Mouse (Mus musculus) hematopoietic stem cell, adult 5-6 weeks (primary cell): ENCODE measurements at regions not wholly inside any gene's neighbourhood (a gene's known extent, or its start where the extent isn't known, plus 50 kb on each side); places are given as distances from the start of the nearest gene placed in this dataset.
A peak's percentile ranks its signal among the peaks of the same experiment; 100 is the strongest.

Source experiments
- ATAC-seq, 2 experiments: fragments of 125-278 bp in 1 of 2; replicated peaks in 1 of 2; 2 replicates each; pipeline ENCODE4 v1.8.0; 2016 to 2017; ENCODE audit warnings: inconsistent platforms in 2 of 2, mild to moderate bottlenecking in 2 of 2, moderate number of reproducible peaks in 2 of 2, low read depth in 1 of 2, moderate TSS enrichment in 1 of 2; ENCODE audit not compliant: low FRiP score in 2 of 2, poor library complexity in 2 of 2, severe bottlenecking in 2 of 2, insufficient read depth in 1 of 2, low TSS enrichment in 1 of 2

DNA sequence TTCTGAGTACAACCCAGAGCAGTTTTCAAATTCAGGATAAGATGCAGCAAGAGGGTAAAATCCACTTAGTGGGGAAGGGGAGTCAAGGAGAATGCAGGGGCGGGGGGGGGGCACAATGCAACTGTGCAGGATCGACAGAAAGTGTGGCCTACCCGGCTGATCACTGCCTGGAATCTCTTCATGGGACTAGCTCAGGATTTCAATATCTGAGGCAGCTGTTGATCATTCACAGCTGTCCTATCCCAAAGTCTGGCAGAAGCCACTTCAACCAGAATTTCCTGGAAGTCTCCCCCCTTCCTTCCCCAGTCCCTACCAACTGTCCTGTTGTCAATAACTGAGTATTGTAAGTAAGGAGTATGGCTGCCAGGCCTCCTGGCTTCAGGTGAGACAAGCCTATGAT is 362.1 kb downstream of the Mllt3 start:
- ATAC-seq = no peak

DNA sequence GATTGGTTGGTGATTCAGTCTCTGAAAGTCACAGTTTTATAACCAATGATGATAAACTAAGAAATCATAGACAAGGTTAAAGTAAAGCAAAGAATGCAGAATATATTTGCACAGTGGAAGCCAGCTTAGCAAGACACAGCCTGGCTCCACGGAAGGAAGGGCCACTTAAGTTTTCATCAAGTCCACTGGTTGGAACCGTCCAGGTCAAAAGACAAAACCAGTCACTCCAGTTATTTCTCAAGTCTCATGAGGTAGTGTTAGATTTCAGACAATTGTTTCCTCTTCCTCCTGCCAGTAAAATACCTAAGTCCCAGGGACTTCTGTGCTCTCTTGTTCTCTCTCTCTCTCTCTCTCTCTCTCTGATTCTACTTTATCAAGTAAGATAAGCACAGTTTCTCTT is 363.0 kb downstream of the Mllt3 start:
- no peak for ATAC-seq

DNA sequence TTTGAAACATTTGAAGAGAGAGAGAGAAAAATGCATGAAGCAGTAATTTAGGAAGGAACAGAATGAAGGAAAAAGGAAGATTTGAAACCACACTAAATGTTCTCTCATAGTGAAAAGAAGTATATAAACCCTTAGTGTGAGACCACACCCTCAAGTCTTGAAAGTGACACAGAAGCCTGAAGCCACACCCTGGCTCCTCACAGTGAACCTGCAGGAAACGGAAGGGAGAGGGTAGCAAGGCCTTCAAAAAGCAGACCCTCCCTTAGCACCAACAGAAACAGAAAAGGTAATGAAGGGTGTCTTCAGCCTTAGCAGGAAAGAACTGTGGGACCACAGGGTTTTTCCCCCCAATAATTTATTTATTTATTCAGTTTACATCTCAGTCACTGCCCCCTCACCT is 363.7 kb downstream of the Mllt3 start:
- ATAC-seq = peak in 1 of 2 experiments; percentile 17; a peak in 1 of 4 replicates

DNA sequence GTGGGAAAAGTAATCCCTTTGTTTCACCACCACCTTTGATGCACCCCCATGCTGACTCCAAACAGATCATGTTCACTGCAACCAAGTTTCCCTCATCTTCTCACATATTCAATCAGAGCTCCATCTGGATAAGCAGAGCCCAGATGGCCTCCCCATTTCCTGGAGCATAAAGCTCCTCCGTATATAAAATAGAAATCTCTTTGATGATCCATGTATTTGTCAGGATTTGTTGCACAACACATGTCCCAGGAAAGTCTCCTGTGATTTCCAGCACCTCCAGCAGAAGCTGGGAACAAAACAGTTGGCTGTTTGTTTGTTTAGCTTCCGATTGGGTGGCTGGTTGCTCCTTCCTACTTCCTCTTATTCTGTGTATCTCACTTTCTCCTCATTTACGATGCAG is 364.9 kb downstream of the Mllt3 start:
- no peak for ATAC-seq

DNA sequence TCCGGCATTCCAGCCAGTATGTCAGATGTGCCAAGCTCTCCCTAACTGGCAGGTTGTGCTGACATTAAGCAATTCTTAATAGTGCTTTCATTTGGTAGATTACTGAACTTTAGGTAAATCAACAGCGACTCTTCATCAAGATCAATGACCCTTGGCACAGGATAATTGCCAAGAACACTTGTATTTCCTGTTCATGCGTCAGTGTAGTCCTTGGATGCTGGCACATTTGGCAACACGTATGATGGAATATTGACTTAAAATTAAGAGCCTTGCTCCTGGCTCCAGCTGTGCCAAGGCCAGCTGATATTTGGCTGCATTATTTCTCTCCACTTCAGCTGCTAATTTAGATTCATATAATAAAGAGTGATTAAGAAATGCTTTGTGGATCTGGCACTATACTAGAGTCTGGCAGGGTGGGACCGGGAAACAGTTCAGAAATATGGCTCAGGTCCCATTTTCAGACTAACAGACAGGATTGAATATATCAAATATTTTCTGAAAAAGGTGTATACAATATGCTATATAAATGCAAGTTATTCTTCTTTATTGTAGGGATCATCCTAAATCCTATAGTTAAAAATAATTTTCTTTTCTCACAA is 365.5 kb downstream of the Mllt3 start:
- no peak for ATAC-seq

DNA sequence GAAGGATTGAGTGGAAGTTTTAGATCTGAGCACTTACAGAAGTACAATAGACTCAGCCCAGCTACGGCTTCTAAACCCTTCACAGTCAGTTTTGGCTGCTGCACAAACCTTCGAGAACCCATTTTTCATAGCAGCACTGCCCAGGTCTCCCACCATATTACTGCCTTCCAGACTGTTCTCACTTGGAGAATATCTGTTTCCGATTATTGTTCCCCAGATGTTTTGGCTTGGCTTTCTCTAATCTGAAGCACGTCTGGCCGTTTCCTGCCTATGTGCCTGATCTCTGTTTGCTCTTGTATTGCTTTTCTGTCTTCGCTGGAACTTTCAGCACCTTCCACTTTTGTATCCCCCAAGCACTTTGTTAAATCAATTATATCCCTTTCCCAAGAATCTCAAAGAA is 368.0 kb downstream of the Mllt3 start:
- no peak for ATAC-seq

DNA sequence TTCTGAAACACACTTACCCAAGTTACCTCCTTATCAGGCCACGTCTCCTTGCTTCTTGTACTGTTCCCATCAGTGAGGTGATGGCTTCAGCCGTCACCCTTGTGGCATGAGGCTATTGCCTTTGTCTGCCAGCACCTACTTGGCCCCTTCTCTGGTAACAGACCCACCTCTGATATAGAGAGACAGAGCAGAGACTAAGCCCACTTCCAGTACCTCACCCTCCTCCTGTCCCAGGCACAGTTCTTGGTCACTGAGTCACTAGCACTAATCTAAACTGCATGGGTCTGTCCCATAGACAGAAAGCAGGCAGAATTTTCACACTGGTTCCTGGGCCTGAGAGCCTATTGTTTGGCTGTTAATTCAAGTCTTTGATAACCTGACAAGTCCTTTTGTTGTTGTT is 370.3 kb downstream of the Mllt3 start:
- ATAC-seq = no peak

DNA sequence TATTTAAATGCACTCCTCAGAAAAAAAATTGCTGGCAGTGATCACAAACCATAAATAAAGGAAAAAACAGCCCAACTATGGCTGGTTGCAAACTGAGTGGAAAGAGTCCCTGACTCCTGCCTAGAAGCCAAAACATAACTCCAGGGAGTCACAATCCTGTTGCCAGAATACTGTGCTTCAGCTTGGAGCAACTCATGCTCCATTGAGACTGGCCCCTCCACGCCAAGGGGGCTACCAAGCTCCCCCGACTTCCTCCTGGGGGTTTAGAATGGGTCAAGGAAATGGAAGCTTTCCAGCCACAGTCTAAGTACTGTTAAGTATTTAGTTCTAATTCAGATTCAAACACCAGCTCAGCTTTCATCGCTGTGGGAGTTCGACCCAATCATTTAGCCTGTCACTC is 374.8 kb downstream of the Mllt3 start:
- ATAC-seq = no peak

DNA sequence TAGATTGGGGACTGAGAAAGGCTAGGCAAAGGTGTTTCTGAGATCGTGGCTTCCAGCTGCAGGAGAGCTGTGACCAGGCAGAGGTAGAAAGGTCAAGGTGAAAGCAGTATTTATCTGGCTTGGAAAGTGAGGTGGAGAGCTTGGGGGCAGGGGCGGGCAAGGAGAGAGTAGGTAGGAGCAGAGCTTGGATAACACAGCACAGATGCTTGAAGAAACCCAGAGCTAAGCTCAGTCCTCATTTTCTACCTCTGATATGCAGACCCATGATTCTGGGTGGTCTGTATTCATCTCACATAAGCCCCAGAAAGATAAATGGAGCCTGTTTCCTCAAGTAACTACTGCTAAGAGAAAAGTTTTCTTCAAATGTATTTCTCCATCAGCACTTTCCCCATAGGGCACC is 375.3 kb downstream of the Mllt3 start:
- ATAC-seq = no peak

DNA sequence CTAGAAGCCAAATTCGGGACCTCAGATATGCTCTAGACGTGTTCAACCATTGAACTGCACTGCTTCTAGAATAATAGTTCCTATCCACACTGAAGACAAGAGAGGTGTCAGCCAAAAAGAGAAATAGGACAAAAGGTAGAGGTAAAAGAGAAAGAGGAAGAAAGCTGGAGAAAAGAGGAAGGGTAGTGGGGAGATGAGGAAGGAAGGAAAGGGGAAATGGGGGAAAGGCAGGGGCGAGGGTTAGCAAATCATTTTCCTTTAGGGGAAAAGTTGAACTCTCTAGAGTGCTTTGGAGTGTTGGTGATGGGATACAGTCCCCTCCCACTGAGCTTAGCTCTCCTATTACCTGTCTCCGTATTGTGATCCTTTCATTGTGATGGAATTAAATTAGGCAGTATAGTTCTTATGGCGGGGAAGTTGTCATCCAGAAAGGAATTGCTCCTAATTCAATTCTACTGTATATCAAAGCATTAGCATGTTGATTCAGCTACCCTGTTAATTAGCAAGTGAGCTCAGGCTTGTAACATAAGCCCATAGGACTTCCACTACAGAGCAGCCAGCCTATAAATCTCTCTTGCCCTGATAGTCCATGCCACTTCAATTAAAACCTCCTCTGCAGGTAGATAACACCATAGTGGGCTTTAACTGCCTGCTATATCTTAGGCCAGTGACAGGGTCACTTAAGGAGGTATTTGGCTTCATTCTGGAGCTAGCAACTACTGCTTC is 379.6 kb downstream of the Mllt3 start:
- ATAC-seq = peak in 1 of 2 experiments; percentile 42; a peak in 2 of 4 replicates

DNA sequence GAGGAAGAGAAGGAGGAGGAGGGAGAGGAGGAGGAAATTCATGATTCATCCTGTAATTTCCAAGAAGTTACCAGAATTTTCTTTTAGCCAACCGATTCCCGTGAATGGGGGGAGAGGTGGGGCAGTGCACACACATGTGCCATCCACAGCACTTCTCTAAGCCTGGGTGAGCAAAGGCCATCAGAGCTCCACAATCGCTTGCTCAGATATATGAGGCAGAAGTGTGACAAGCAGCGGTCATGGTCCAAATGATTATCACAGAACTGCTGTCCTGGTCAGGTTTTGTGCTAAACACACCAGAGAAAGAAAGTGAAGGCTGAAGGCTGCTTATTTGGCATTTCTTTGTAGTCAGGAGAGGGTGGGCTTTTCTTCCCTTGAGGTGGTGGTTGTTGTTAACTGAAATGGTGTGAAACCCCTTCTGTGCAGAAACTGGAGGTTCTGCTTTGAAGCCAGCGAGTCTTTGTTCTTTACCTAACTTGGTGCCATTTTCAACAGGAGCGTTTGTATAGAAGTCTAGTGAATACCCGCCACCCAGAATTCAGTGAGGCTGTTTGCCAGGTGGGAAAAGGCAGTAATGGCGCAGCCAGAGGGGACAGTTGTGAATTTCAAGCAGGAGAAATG is 380.7 kb downstream of the Mllt3 start:
- no peak for ATAC-seq

DNA sequence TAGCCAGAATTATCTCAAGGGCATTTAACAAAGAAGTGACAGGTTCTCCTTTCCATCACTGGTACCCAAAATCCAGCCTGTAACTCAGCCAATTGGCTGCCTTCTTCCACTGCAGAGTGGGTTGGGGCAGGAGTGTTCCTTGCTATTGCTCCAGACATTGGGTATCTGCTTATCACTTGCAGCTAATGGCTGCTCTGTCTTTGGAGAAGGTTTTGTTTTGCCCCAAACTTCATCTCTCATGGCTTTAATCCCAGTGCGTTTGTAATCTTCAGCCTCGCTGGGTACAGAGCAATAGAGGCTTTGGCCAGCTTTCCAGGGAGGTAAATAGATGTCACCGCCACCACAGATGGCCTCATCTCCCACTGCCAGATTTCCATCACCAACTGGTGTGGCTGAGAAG is 381.9 kb downstream of the Mllt3 start:
- ATAC-seq = no peak

DNA sequence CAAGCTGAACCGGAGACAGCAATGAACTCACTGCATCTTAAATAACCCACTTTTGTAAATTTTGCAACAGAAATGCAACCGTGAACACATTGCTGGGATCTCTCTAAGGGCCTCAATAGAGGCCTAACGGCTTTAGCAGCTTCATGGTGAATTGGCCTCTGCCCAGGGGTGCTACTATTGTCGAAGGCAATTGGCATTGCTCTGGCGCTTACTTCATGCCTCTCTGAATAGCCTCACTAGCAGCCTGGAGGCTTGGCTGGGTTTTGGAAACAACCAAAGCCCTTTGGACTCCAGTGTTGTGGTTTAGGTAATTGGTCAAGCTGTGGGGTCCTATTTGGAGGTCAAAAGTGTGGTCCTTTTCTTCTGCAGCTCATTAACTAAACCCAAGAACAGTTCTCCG is 382.3 kb downstream of the Mllt3 start:
- ATAC-seq = no peak

DNA sequence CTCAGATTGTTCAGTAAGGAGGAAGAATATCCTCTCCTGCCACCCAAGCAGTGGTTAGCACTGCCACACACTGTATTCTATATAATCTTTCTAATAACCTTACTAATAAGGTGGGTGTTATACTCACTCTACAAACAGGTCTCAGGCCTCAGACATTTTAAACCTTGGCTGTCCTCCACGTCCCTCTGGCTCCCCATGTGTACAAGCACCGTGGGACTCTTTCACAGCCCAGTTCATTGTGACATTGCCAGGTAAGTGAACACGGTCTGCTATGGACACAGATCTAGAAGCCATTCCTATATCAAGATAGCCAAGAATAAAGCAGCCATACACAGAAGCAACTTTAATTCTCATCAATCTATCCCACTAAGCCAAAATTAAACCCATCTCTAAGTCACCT is 382.8 kb downstream of the Mllt3 start:
- ATAC-seq = no peak

DNA sequence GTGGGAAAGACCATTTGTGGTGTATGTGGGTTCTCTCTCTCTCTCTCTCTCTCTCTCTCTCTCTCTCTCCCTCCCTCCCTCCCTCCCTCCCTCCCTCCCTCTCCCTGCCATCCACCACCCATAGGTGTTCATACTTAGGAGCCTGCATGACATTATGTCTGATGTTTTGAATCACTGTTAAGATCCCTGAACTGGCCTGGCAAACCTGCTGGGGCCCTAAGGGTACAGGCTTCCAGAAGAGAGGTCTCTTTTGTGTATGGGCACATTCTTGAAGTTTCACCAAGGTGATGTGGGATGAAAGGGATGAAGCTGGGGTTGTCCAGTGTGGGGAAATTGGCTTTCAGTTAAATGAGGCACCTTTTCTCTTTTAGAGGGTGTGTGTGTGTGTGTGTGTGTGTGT is 384.2 kb downstream of the Mllt3 start:
- ATAC-seq = no peak

DNA sequence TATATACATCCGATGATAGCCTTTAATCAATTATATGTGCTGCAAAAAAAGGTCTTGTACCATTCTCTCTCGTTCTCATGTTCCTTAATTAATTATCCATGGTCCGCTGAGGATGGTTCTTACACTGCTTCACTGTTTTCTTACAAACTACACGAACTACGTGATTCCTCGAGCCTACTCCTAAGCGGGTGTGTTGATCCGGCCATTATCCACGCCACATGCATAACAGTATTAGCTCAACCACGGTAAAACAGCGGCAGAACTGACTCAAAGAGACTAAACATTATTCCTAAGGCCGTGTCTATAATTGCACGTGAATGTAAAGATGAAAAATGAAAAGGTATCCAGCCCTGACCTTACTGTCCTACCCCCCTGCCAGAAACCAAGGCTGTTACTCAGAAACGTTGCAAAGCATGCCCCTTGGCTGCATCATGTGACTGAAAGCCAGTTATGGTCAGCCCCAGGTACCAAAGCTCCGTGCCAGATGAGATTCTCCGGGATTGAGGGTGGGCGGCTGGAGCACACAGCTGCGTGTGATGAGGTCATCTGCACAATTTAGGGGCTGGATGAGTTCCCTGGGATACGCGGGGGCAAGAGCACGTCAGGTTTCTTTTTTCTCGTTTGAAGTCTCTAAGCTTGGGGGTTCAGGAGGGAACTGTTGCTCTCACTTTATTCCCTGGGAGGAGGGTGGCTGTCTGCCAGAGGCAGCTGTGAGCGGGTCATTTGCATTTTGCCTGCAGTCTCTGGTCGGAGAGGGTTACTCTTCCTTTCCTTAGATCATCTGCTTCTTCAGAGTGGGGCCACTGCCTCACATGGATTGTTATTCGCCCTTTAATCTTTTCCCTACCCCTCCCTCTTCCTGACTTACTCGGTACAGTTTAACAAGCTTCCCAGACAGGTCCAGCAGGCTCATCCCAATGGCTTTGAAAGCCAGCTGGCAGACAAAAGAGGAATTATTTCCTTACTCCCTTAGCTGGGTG is 384.9 kb downstream of the Mllt3 start:
- peak; percentile 60 to 62 for ATAC-seq

DNA sequence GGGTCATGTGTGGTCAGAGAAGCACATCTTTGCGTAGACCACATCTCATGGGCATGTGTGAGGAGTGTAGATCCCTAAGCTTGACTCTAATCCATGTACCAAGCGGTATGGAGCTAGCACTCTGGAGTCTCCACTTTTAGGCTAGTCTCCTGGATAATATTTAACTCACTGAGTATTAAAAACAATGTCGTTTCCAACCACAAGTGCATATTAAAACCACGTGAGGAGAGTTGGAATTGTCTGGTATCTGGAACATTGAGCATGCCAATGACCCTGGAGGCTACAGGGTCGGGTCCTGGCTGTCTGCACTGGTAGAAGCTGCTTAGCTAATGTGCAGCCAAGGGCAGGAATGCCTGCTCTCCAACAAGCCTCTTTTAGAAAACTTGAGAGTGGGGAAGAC is 391.2 kb downstream of the Mllt3 start:
- ATAC-seq = no peak

DNA sequence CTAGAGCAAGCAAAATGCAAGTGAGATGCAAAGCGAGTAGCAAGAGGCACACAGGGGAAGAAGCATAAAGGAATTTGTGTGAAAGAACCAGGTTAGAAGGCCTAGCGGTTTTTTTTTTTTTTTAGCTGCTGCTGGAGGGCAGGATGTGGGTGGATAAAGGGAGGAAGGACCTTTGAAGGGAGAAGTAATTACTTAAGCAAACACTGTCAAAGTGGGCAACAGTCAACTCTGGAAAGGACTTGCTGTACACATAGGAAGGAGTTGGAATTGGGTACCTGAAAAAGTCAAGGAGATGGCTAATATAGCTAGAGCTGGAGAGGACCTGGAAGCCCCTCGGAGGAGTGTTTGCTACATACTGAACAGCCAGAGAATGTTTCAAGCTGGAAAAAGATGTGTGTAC is 391.6 kb downstream of the Mllt3 start:
- ATAC-seq = peak in 1 of 2 experiments; percentile 32; a peak in 2 of 4 replicates
